Mouse (Mus musculus) gastrocnemius, postnatal 25 days (tissue): ENCODE measurements around the gene Gm21118. TPM values are rescaled to one million over a fixed set of nuclear protein-coding genes. Genes with fewer than 3 reads are reported as not detected.
"Not testable (repeated sequence)": the region's sequence is repeated elsewhere in the genome, so short reads cannot be mapped to it uniquely, and the experiment has no call there.

Experiments used
- DNase-seq: peaks from one replicate; pipeline ENCODE4 v3.0.0; 2022
- long read RNA-seq, 2 experiments: library from polyadenylated mRNA; stranded (forward); transcript quantifications; one replicate each; pipeline ENCODE4 v2.0.0; 2021
- total RNA-seq, 2 experiments: library from RNA; stranded (reverse); gene quantifications; 1 replicate in 1 of 2; 2 replicates in 1 of 2; pipeline ENCODE4 v1.2.3; 2021

Gene Gm21118
- total RNA-seq, result not detected
- long read RNA-seq, experiment 1, result 0 reads
- long read RNA-seq, experiment 2, result 0 reads

- DNase-seq, result not testable (repeated sequence)
These were observed at the start of gene Gm21118 for GRCm38 (mm10) chrY:70273542-70273941. Gm21118 (minus strand) TSS chrY:70273642.

DNA sequence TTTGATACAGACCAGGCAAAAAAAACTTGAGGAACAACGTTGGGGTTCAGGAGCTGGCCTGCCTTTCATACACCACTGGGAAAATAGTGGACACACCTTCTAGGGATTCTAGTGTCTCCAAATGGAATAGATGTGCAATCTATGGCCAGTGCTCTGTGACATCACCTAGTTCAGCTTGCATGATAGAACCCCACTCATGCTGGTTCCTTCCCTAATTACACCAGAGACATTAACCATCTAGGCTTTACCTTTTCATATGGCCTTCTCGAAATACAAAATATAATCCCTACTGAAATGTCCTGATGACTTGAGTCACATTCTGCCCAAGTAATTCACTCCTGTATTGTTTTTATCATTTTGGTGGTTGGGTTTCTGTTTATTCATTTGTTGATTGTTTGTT lies 29.7 kb upstream of the Gm21118 start, which contains the start of the genes Gm29423 and Gm29644:
Gene Gm29423 (minus strand): TSS at position 101 of the 400 bp plus-strand sequence.
Gene Gm29644 (minus strand): TSS at position 157 of the 400 bp plus-strand sequence.
- not testable (repeated sequence) for DNase-seq

Other genes starting within 250 kb of the Gm21118 start
- gene Gm29423, start 29.6 kb upstream of the Gm21118 start, total RNA-seq, result not detected
- not detected for gene Gm29644, start 29.7 kb upstream of the Gm21118 start, total RNA-seq
- not detected for gene Gm20888, start 168.2 kb upstream of the Gm21118 start, total RNA-seq